Mouse (Mus musculus) adrenal gland, adult 18-20 months (tissue): Measurements from ENCODE around the gene Raf1. TPM values are rescaled to one million over a fixed set of nuclear protein-coding genes. Genes with fewer than 3 reads are reported as not detected.

Experiments
- DNase-seq, 2 experiments: peaks; one replicate each; pipeline ENCODE4 v3.0.0; 2021 to 2022; ENCODE audit warnings: low spot score in 2 of 2
- long read RNA-seq, 2 experiments: library from polyadenylated mRNA; stranded (forward); transcript quantifications; one replicate each; pipeline ENCODE4 v2.0.0; 2021
- total RNA-seq, 2 experiments: library from RNA; stranded (reverse); gene quantifications; 1 replicate in 1 of 2; 2 replicates in 1 of 2; pipeline ENCODE4 v1.2.3; 2021

Gene Raf1
- total RNA-seq: 100 to 1,000 TPM in 1 of 2 experiments, 10 to 100 TPM in 1; 89.9 to 101 TPM
- long read RNA-seq, experiment 1, transcript Raf1-201 (17 exons, 3,070 nt): major isoform, 65 of 79 reads
- long read RNA-seq, experiment 1, partial matches to known transcripts: 8 of 79 reads
- long read RNA-seq, experiment 1, other reads (novel, unspliced or antisense): 3 of 79 reads
- long read RNA-seq, experiment 2, transcript Raf1-208 (3 exons, 838 nt): minor isoform, 5 of 92 reads
- long read RNA-seq, experiment 2, transcript Raf1-201 (17 exons, 3,070 nt): major isoform, 58 of 92 reads
- long read RNA-seq, experiment 2, partial matches to known transcripts: 15 of 92 reads
- long read RNA-seq, experiment 2, other reads (novel, unspliced or antisense): 14 of 92 reads

DNA sequence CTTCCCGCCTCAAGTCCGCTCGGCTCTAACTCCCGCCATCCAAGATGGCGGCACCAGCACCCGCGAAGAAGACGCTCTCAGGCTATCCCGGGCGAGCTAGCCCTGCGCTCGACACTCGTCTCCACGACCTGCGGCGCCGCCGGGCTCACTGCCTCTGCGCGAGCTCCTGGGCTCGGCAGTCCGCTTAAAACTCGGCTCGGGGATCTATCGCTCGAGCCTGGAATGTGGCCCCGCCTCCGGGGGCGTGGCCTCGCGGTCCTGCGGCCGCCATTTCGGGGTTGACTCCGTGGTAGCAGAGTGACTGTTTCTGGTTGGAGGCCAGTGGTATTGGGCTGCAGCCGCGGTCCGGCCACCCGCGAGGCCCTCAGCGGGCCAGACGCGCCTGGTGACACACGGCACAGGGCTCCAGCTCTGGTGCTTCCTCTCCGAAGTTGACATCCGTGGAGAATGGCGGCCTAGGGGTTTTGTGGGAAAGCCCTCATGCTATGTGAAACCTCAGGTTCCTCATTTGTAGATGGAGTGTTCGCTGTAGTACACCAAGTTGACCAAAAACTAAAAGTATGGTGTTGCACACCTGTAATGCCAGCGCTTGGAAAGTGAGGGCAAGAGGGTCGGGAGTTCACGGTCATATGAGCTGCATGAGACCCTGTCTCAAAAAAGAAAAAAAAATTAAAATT is at the start of gene Raf1:
Gene Raf1 (minus strand): TSS at position 184 of the 677 bp plus-strand sequence.
- DNase-seq: peak; percentile 98 to 99

DNA sequence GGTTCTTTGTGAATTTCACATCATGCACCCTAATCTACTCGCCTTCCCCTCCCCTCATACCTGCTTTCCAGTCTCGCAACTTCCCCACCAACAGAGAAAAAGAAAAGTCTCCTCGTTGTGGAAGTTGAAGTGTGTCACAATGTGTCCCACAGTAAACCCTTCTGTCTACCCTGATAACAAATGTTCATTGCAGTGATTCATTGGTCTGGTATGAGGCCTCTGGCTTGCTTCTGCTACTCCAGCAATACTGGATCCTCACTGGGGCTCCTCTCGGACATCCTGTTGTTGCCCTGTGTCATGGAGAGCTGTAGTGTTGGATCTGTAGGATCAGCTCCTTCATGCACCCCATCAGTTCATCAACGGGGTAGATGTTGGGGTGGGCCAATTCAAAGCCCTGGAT is 45.8 kb upstream of the Raf1 start:
- no peak for DNase-seq

DNA sequence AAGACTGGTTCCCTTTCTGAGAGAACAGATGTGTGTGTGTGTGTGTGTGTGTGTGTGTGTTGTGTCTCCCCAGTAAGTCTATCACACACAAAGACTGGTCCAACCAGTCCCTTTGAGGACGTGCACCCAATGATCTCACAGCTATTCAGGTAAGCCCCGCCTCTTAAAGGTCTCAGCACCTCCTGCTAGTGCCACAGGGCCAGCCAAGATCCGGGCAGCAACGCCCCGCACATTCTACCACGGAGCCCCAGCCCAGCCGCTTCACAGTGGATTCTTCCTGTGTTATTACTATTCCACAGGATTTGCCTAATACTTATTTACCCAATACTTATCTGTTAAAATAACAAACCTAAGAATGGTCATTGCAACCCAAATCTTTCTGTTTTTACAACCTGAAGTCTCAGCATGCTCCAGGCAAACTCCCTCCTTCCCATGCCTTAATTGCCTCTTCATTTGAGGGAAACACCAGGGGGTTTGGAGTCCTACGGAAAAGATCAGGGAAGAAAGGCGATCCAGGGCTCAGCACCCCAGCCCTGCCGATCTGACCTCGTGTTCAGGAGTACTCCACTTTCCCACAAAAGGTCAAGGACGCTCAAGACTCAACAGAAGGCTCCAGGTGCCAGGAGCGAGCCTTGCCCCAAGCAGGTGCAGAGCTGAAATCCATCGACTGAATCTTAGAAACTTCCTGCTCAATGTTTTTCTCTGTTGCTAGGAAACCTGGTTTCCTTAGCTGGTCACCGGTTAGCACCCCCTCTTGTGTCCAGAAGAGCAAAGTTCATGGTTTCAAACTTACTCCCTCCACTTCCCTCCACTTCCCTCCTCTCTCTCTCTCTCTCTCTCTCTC is 41.5 kb upstream of the Raf1 start:
- DNase-seq: peak in 1 of 2 experiments; percentile 15

DNA sequence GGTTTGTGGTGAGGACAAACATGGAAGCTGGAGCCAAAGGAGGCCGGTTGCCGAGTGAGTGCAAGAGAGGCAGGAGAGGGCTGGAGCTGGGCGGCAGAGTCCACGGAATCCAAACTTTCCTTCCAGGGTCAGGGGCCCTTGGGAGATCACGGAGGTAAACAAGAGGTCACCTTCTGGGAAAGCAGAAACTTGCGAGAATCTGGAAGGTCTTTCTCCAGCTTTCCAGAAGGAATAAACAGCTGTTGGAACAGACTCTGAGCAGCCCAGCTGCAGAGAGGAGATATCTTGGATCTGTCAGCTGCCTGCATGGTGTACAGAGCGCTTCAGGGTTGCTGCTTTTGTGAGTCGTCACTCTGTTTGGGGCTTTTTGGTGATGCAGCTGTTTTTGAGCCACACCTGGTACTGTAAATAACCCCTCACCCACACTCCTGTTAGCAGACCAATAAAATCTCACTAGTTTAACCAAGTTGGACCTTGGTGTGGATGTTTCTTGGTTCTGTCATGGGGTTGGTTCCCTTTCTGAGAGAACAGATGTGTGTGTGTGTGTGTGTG is 40.7 kb upstream of the Raf1 start:
- no peak for DNase-seq

DNA sequence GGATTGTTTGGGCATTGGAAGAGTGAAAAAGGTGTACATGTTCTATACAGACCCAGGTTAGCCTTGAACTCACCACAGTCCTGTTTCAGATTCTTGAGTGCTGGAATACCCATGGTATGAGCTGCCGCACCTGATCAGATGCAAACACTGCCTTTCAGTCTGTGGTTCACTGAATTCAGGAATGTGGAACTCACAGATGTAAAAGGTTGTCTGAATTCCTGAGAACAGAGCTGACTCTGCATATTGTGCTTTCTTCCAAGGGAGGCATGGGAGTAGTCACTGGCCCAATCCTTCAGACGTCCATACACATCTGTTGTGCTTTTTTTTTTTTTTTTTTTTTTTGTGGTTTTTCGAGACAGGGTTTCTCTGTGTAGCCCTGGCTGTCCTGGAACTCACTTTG is 34.8 kb upstream of the Raf1 start:
- no peak for DNase-seq

DNA sequence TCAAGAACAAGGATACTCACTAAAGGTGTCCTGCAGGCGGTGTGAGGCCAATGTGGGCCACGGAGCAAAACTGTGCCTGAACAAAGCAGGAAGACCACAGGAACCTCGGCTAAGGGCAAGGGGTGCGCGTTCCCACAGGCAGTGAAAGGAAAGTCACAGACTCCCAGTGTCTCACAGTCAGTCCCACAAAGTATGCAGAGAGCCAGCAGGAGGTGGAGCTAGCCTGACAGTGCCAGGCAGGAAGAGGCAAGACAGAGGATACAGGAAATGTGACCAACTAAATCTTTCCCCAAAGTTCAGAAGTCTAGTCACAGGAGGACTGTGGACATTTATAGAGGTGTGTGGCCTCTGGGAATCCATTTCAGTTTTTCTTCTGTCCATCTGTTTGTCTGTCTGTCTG is 26.5 kb upstream of the Raf1 start:
- no peak for DNase-seq

DNA sequence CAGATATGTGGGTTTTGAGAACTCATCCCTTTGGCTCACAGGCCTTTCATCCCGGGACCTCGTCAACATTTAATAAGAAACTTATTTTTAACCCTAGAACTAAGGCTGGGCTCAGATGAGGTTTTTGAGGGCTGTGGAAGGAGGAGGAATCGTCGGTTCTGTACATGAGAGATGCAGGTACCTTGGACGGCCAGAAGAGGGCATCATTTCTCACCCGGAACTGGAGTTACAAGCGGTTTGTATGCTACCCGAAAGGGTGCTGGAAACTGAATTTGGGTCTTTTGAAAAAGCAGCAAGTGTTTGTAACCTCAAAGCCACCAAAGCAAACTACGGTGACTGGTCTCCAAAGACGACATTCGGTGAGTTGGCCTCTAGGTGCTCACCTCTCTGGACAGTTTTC is 24.9 kb upstream of the Raf1 start:
- DNase-seq: no peak

DNA sequence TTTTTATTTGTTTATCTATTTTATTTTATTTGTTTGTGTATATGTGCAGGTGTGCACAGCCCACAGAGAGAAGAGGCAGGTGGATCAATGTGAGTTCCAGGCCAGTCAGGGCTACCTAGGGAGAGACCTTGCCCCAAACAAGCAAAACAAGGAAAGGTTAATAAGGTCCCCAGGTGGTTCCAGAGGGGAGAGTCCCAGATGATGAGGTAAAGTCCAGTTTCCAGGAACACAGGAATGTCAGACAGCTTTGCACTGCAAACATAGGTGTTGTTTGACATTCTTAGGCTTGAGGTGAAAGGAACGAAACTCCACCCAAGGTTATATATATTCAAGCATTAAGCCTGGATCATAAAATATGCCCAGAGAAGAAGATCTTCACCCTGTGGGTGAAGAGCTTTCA is 24.3 kb upstream of the Raf1 start:
- no peak for DNase-seq

DNA sequence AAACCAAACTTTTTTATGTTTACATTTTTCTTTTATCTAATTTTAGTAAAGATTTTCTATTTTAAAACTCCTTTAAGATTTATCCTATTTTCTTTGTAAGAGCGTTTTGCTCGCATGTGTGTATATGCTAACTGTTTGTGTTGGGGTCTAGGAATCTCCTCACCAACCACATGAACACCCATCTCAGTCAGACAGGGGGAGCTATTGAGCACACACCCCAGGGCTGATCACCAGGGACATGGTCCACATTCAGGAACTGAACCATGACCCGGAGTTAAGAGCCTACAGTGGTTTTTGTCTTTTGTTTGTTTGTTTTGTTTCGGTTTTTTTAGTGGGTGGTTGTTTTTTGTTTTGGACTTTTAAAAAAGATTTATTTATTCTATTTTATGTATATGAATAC is 22.3 kb upstream of the Raf1 start:
- DNase-seq: no peak

DNA sequence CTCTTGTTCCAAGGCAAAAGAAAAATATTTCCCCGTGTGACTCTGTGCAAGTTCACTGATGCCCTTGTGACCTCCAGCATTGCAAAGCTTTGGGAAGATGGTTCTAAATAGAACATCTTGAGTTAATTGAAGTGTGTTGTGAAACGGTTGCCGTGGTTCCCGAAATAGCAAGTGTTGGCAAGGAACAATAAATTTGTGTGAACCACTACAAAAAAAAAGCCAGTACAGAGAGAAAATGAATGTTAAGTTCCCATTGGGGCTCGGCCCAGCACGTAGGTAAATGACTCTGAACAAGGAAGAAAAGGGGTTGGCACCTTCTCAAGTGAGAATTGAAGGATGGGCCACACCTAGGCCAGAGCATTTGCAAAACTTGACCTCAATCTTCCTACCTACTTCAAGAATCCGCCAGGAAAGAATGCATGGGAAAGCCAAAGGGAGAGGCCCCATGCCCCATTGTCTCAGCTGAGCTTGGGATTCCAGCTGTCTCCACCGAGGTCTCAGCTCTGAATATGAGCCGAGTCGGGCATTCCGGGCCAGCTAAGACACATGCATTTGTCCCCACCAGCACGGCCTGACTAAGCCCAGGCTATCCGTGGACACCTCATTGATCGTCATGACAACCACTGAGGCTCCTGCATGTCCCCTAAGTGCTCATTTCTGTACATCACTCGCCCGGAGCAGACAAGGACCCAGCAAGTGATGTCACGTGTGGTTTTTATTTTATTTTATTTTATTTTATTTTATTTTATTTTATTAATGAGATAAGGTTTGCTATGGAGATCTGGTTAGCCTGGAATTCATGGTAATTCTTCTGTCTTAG is 21.5 kb upstream of the Raf1 start:
- DNase-seq: no peak

DNA sequence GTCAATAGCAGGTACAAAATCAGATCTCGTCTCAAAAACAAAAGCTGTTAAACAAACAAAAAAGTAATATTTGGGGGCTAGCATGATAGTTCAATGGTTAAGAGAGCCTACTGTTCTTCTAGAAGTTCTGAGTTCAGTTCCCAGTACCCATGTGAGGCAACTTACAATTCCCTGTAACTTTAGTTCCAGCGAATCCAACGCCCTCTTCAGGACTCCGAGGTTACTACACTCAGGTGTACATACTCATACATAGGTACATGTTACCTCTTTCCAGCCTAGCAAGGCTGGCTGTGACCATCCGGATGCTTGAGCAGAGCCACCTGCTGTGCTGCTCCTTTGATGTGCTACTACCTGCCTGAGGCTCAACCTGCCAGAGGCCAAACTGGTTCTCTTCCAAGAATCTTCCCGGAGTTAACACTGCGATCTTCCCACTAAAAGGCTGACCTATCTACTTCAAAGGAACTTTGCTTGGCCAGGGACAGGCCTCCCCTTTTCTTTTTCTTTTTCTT is 20.3 kb upstream of the Raf1 start:
- DNase-seq: no peak

DNA sequence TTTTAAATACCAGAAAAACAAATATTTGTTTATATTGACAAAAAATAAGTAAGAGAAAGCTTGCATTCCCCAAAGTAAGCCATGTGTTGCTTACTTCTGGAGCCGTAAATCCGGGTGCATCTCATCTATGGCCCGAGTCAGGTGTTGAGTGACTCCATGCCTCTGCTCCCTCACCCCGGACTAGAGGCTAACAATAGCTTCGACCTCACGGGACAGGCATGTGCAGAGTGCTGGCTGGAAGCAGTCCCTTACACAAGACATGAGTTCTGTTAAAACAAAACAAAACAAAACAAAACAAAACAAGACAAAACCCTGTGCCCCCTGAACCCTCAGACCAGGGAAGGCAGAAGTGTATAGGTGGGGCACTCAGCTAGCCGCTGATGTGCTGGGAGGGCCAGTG is 18.7 kb upstream of the Raf1 start:
- DNase-seq: no peak

DNA sequence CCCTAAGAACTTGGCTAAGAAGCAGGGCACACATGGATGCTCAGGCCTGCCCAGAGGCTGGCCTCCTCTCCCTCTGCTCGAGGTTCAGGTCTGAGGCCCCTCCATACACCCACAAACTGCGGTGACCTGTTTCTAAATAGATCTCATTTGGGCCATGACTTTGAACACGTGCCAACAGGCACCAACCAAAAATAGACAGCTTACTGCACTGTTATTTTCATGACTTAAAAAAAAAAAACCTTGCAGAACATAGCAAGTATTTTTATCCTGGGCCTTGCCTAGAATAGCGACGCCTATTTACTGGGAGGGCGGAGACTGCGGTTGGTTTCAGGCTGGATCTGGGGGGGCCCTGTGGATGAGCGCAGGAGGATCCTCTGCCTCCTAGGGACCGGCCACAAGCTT is 18.0 kb upstream of the Raf1 start:
- DNase-seq: no peak

DNA sequence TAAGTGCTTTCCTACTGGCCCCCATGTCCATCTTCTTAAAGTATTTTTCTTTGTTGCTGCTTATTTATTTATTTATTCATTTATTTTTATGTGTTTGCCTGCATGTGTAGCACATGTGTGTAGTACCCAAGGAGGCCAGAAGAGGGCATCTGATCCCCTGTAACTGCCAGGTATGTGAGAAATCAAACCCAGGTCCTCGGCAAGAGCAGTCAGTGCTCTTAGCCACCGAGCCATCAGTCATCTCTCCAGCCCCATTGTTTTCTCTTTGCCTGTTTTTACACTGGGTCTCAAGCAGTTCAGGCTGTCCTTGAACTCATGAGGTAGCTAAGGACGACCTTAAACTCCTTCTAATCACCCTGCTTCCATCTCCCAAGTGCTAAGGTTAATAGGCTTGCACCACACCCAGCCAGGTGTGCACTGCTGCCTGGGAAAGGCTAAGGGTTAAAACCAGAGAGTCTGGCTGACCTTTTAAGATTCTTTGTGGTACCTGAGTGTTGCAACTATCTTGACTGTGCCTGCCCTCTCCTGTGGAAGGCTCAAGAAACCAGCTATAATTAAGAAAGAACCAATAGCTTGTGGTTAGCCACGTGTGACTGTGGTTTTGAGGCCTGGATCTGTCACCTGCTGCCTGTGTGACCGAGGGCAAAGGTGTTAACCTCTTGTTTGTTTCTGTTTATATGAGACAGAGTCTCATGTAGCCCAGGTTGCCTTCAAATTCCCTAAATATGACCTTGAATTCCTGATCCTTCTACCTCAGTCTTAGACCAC is 16.7 kb upstream of the Raf1 start:
- no peak for DNase-seq

DNA sequence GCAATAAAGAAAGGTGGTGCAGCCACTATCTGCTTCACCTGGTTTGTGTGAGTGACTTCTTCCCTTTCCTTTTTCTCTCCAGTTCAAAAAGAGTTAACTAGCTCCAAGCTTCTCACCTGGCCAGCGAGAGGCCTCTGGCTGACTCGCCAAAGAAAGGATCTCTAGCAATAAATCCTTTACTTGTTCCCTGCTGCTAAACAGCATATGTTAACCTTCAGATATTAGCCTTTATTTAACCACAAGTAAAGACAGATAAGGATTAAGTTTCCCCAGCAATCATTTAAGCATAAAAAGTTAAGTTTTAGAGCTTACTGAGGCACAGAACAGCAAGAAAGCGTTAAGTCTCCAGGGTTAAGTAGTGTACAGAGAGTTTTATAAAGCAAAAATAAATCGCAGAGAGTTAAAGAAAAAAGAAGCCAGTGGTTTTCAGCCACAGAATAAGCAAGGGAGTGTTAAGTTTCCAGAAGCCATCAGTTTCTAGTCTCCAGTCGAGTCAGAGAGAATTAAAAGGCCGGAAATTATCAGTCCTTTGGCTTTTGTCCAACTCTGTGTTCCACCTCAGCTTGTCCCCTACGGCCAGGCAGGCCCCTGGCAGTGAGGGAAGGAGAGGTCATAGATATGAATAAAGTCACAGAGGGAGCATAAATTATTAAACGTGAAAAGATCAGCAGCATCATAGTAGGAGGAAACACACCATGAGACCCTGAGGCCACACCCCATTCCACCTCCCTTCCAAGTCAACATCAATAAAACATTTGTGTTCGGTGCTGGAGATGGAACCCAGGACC is 15.9 kb upstream of the Raf1 start:
- no peak for DNase-seq

DNA sequence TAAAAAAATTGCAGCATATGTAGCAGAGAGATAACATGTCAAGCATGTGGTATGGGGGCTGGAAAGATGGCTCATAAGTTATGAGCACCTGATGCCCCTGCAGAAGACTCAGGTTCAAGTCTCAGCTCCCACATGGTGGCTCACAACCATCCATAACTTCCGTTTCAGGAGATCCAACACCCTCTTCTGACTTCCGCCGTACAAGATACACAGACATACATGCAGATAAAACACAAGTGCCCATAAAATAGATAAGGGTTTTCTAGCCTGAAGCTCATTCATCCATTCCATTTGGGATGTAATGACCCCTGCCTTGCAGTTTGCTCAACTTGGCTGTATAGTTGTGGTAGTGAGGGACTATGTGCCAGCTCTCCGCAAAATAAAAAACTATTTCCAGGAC is 13.7 kb upstream of the Raf1 start:
- DNase-seq: no peak

DNA sequence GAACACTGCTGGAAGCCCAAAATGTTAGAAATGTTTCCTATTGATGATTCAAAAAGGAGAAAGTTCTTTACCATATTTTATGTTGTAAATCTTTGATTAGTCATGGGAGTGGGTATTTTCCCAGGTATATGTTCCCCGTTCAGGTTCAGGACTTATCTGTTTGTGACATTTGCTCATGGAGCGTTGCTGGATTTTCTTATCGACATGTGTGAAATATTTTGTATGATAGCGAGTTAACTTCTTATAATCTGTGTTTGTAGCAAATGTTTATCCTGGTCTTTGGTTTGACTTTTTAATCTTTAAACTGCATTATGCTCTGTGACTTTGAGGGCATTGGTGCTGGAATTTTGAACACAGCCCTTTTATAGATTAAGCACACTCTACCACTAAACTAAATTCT is 12.2 kb upstream of the Raf1 start:
- no peak for DNase-seq

DNA sequence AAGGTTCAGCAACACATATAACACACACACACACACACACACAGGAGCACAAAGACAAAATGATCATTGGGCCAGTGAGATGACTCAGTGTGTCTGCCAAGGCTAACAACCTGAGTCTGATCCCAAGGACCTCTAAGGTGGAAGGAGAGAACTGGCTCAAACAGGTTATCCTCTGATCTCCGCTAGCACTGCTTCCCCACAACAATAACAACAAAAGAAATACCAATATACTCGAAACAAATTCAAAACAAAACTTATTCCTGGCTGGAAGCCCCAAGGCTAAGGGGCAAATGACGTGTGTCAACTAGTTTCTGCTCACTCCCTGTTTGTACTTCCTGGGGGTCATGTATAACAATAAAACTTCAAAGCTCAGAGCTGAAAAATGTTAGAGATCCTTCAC is 11.3 kb upstream of the Raf1 start:
- DNase-seq: no peak
